Mouse (Mus musculus) liver, postnatal 0 days (tissue): Measurements from ENCODE around the gene Rae1. TPM values are rescaled to one million over a fixed set of nuclear protein-coding genes. Genes with fewer than 3 reads are reported as not detected.

Experiments
- ATAC-seq: fragments of 200-750 bp; cut with Nextera tagmentation; 2 replicates; pipeline ENCODE4 v1.8.0; 2017; ENCODE audit warnings: mild to moderate bottlenecking, moderate library complexity
- DNase-seq: peaks from one replicate; pipeline ENCODE4 v3.0.0-alpha.2; 2016
- H3K27ac ChIP-seq: fragments of 300-500 bp; sonication (generic); 2 replicates; pipeline ENCODE4 v1.5.1; 2014; ENCODE audit warnings: antibody characterized with exemption, moderate library complexity, mild to moderate bottlenecking, low read depth
- H3K27me3 ChIP-seq: fragments of 300-500 bp; sonication (generic); 2 replicates; pipeline ENCODE4 v1.6.1; 2014; ENCODE audit warnings: low read length, control low read depth, mixed read lengths; ENCODE audit not compliant: insufficient read depth
- H3K36me3 ChIP-seq: fragments of 300-500 bp; sonication (generic); replicated peaks from 2 replicates; pipeline ENCODE4 v1.6.1; 2014; ENCODE audit warnings: mild to moderate bottlenecking, control low read depth, low read length, moderate library complexity, mixed read lengths; ENCODE audit not compliant: insufficient read depth
- H3K4me1 ChIP-seq: fragments of 300-500 bp; sonication (generic); 2 replicates; pipeline ENCODE4 v1.6.1; 2014; ENCODE audit warnings: antibody characterized with exemption, mild to moderate bottlenecking, control low read depth; ENCODE audit not compliant: insufficient read depth
- H3K4me2 ChIP-seq: fragments of 300-500 bp; sonication (generic); 2 replicates; pipeline ENCODE4 v1.6.1; 2014; ENCODE audit warnings: low read depth, mild to moderate bottlenecking, low read length, moderate library complexity, mixed read lengths
- H3K4me3 ChIP-seq: fragments of 300-500 bp; sonication (generic); 2 replicates; pipeline ENCODE4 v1.5.1; 2014; ENCODE audit warnings: low read depth, low read length
- H3K9ac ChIP-seq: fragments of 300-500 bp; sonication (generic); replicated peaks from 2 replicates; pipeline ENCODE4 v1.6.1; 2014; ENCODE audit warnings: mild to moderate bottlenecking, moderate library complexity
- H3K9me3 ChIP-seq: fragments of 300-500 bp; sonication (generic); 2 replicates; pipeline ENCODE4 v1.6.1; 2016; ENCODE audit warnings: mild to moderate bottlenecking, control low read depth, low read length, mixed read lengths
- CTCF ChIP-seq: sonication (generic); IDR thresholded peaks from 2 replicates; pipeline ENCODE4 v1.5.1; 2016; ENCODE audit warnings: antibody characterized with exemption, low read depth
- EP300 ChIP-seq: IDR thresholded peaks from 2 replicates; pipeline ENCODE4 v1.6.1; 2016; ENCODE audit warnings: antibody characterized with exemption, low read depth, mild to moderate bottlenecking
- WGBS: fragments of 180-500 bp; shearing (Covaris S2); extraction: QIAGEN DNeasy Blood & Tissue Kit; methylation state at CpG from one replicate; pipeline ENCODE4 v1.1.7; 2014; ENCODE audit not compliant: insufficient replicate concordance; 5-methylcytosine and 5-hydroxymethylcytosine counted together
- polyA plus RNA-seq: library from polyadenylated mRNA; unstranded; fragments of >200 nt; fragmentation: Nextera tagmentation; extraction: Ambion mirVana; gene quantifications from 2 replicates; pipeline ENCODE4 v1.2.1, GENCODE M21; 2015

Gene Rae1
- polyA plus RNA-seq, 1 experiment from 2014 or later: 41.5 TPM

GRCm38 (mm10) chr2:173019322-173019721 lies 19.4 kb downstream of the Rae1 start:
- Histone ChIP-seq H3K4me3 (peak overlapping the region; percentile 39), H3K9me3 (no peaks in the 10 kb centered on the region), H3K27ac (no peak overlapping the region), H3K9ac (peak overlapping the region; percentile 56), H3K36me3 (peaks cover 30% of the 10 kb centered on the region), H3K27me3 (no peaks in the 10 kb centered on the region), H3K4me2 (peak overlapping the region; percentile 92), H3K4me1 (peaks cover 56% of the 10 kb centered on the region)
- TF ChIP-seq EP300: no peak
- no peak for TF ChIP-seq CTCF
- ATAC-seq (no peak), DNase-seq (no peak)
- 18% methylated on average over 9 of the region's 9 CpGs for WGBS

GRCm38 (mm10) chr2:173019790-173020189 lies 19.9 kb downstream of the Rae1 start:
- Histone ChIP-seq H3K4me2 (peak overlapping the region; percentile 92), H3K27me3 (no peaks in the 10 kb centered on the region), H3K9ac (peak overlapping the region; percentile 56), H3K4me3 (peak overlapping the region; percentile 39), H3K4me1 (peaks cover 60% of the 10 kb centered on the region), H3K9me3 (no peaks in the 10 kb centered on the region), H3K36me3 (peaks cover 33% of the 10 kb centered on the region), H3K27ac (no peak overlapping the region)
- peak; percentile 75 for ATAC-seq
- peak; percentile 96 for DNase-seq
- WGBS: under 1% methylated on average over 24 of the region's 29 CpGs
- TF ChIP-seq CTCF (no peak), EP300 (peak; percentile 50; the same call in 1 of the 2 replicates)

GRCm38 (mm10) chr2:173020430-173020829 lies 20.5 kb downstream of the Rae1 start, which contains the start of gene Rbm38:
Rbm38 (plus strand) TSS chr2:173020498.
- H3K36me3 ChIP-seq: peaks cover 36% of the 10 kb centered on the region
- H3K4me1 ChIP-seq: peaks cover 66% of the 10 kb centered on the region
- H3K4me3 ChIP-seq: peak within 1 kb of the TSS; percentile 93
- peak within 1 kb of the TSS; percentile 56 for H3K9ac ChIP-seq
- DNase-seq: no peak
- TF ChIP-seq CTCF (no peak), EP300 (no peak)
- ATAC-seq: no peak
- H3K27me3 ChIP-seq: no peaks in the 10 kb centered on the region
- peak within 1 kb of the TSS; percentile 92 for H3K4me2 ChIP-seq
- WGBS: 47% methylated on average over 11 of the region's 11 CpGs
- H3K9me3 ChIP-seq: no peaks in the 10 kb centered on the region
- 0 out of 2 replicates have a peak within 1 kb of the TSS, but pooled peaks have one; percentile 0 for H3K27ac ChIP-seq

- Histone ChIP-seq H3K4me2 (peak overlapping the region; percentile 85), H3K27ac (peak overlapping the region; percentile 77), H3K9ac (peak overlapping the region; percentile 86), H3K27me3 (no peaks in the 10 kb centered on the region), H3K9me3 (no peaks in the 10 kb centered on the region), H3K36me3 (peaks cover 42% of the 10 kb centered on the region), H3K4me3 (peak overlapping the region; percentile 93), H3K4me1 (peaks cover 78% of the 10 kb centered on the region)
- TF ChIP-seq EP300 (no peak; the same call in 1 of the 2 replicates), CTCF (no peak)
- peak; percentile 95 for DNase-seq
- WGBS: under 1% methylated on average over 50 of the region's 54 CpGs
- peak; percentile 74 for ATAC-seq
Measured at GRCm38 (mm10) chr2:173021633-173022055, 21.7 kb downstream of the Rae1 start.

- ATAC-seq (peak; percentile 48), DNase-seq (peak; percentile 79)
- Histone ChIP-seq H3K4me3 (peak overlapping the region; percentile 93), H3K4me2 (peak overlapping the region; percentile 85), H3K36me3 (peaks cover 47% of the 10 kb centered on the region), H3K27ac (peak overlapping the region; percentile 77), H3K27me3 (no peaks in the 10 kb centered on the region), H3K4me1 (peaks cover 83% of the 10 kb centered on the region), H3K9me3 (no peaks in the 10 kb centered on the region), H3K9ac (peak overlapping the region; percentile 86)
- under 1% methylated on average over 48 of the region's 51 CpGs for whole genome bisulfite sequencing
- TF ChIP-seq CTCF (no peak), EP300 (no peak)
Measured at GRCm38 (mm10) chr2:173022056-173022681, 22.3 kb downstream of the Rae1 start.

- peaks cover 54% of the 10 kb centered on the region for H3K36me3 ChIP-seq
- DNase-seq (peak; percentile 22), ATAC-seq (no peak)
- no peaks in the 10 kb centered on the region for H3K9me3 ChIP-seq
- H3K27ac ChIP-seq: peak overlapping the region; percentile 77
- peak overlapping the region; percentile 93 for H3K4me3 ChIP-seq
- H3K27me3 ChIP-seq: no peaks in the 10 kb centered on the region
- TF ChIP-seq CTCF: no peak
- TF ChIP-seq EP300: no peak
- 16% methylated on average over 10 of the region's 10 CpGs for WGBS
- peak overlapping the region; percentile 86 for H3K9ac ChIP-seq
- peaks cover 83% of the 10 kb centered on the region for H3K4me1 ChIP-seq
- peak overlapping the region; percentile 85 for H3K4me2 ChIP-seq
Measured at GRCm38 (mm10) chr2:173022813-173023212, 22.9 kb downstream of the Rae1 start.
